Mouse (Mus musculus) MN1 (cell line): ENCODE data around the gene Actc1.

Experiments
- DNase-seq: peaks from one replicate; pipeline ENCODE4 v3.0.0-alpha.2; 2016; ENCODE audit warnings: low spot score

The Actc1 gene

GRCm38 (mm10) chr2:114050150-114050549 is 3.2 kb downstream of the Actc1 start:
- DNase-seq = no peak

GRCm38 (mm10) chr2:114049372-114049771 is 4.0 kb downstream of the Actc1 start:
- no peak for DNase-seq

GRCm38 (mm10) chr2:114047960-114048611 is 5.3 kb downstream of the Actc1 start:
- no peak for DNase-seq

DNA sequence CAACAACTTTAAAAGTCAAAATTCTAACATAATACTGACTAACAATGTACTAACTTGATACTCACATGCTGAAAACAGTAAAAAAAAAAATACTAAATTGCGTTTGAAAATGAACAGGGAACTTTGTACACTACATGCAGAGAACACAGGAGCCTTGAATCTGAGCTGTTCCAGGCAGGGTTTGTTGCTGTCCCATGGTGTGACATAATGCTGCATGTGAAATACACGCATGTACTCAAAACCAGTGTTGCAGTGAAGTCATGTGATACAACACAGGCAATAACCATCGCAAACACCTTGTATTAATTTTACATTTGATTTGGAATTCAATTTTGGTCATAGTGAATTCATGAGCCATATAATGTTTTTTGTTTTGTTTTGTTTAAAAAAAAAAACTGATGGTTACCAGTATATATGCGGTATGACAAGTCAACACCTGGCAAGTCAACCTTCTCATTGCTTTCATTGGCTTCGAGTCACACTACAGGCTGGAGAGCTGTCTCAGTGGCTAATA is 7.1 kb downstream of the Actc1 start:
- DNase-seq = no peak

DNA sequence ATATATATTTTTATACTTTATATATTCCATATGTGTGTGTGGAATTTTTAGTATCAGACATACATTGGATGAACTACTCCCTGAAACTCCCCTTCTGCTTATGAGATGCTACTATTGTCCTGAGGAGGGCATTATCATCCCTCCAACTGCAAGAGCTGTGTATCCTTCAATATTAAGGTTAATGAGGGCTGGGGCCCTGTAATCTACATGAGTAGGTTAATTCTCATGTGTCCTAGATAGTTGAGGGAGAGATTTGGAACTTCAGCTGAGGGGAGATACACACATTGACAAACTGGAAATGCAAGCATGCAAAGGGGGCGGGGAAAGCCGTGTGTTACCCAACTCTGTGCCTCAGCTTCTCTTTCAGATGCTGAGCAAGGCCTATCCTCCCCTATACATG is 15.4 kb downstream of the Actc1 start:
- no peak for DNase-seq

GRCm38 (mm10) chr2:114032259-114032658 is 21.1 kb downstream of the Actc1 start:
- DNase-seq = no peak

GRCm38 (mm10) chr2:114023383-114023782 is 30.0 kb downstream of the Actc1 start:
- DNase-seq = no peak

- no peak for DNase-seq
These were observed 33.2 kb downstream of the Actc1 start for GRCm38 (mm10) chr2:114020210-114020563.

DNA sequence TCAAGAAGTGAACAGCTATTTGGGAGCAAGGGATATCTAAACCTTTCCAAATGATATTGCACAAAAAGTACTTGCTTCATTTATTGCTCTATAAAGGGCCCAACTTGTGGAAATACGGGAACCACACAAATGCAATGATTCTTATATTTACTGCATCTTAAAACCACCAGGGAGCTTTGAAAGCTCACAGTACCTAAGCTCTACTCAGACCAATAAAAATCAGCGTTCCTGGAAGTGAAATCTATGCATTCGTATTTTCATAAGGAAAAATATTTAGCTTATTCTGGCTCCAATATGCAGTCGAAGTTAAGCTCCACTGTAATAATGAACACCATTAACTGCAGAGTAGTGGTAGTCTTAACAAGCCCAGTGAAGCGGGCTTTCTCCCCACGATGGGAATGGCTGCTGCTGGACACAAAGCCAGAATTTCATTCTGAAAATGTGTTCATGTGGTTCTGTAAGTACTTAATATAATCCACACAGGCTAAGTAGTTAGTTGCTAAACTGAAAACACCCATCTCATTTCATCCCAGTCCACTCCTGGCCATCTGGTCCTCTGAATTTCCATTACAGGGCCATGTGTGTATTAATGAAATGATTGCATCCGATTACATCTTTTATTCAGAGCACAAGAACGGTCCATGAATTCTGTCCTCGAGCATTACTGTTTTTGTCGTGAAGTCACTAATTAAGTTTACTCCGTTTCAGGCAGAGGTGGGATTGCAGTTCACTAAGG is 33.7 kb downstream of the Actc1 start:
- DNase-seq = peak; percentile 93

GRCm38 (mm10) chr2:114018136-114018535 is 35.2 kb downstream of the Actc1 start:
- no peak for DNase-seq

DNA sequence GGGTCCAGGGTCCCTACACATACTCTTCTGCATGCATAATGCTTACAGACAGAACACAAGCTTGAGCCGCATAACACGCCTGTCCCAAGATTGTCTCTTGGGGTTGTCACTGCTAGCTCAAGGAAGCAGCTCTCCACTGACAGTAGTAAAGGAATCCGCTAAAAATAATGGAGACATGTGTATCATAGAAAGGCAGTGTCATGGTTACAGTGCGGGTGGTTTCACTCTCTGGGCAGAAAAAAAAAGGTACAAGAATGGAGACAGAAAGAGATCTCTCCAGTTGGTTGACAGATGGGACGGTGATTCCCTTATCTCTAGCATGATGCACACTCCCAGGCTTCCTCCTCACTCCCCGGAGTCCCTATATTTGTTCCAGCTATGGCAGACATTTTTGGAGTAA is 38.5 kb downstream of the Actc1 start:
- no peak for DNase-seq

GRCm38 (mm10) chr2:114013846-114014245 is 39.5 kb downstream of the Actc1 start:
- no peak for DNase-seq

DNA sequence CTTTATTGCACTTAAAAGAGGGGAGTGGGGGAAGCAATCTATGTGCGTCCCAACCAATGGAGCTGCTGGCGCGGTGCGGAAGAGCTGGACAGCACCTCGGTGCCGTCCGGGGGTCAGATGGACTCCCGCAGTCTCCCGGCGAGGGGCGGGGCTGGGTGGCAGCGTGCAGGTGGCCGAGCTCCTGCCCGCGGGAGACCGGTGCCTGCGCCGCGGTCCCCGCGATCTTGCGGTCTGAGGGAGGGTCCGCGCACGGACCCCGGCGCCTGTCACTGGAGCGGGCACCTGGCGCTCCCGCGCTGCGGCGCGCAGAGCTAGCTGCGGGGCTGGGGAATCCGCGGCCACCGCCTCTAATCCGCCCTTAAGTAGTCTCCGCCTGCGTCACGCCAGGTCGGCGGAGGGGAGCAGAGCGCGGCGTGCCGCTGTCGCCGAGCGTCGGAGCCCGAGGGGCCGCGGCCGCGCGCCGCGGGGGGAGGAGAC is 40.0 kb downstream of the Actc1 start, which contains the start of gene Gjd2:
Gjd2 (minus strand) TSS at position 325 of the 477 bp plus-strand sequence.
- DNase-seq = peak; percentile 47

GRCm38 (mm10) chr2:114012749-114013211 is 40.6 kb downstream of the Actc1 start:
- DNase-seq = no peak

- DNase-seq = no peak
These were observed 41.5 kb downstream of the Actc1 start for GRCm38 (mm10) chr2:114011838-114012237.

DNA sequence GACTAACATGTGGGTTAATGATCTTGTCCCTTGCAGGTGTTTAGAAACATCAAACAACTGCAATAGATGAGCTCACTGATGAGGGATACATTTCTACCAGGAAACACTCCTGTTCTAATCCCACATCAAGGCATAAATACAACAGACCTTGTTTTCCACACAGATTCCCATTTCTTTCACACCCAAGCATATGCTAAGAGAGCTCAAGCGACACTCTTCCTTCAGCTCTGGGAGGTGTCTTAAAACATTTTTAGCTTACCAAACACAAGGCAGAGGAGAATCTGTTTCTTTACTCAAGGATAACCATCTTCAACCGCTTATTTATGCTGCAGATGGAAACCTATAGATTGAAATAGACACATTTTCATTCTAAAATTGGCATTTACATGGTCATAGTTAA is 45.0 kb downstream of the Actc1 start:
- no peak for DNase-seq

- no peak for DNase-seq
These were observed 55.9 kb downstream of the Actc1 start for GRCm38 (mm10) chr2:113997484-113997883.
